Mouse (Mus musculus) C2C12 (cell line): ENCODE data around the gene Rps19bp1.

Source experiments
- CEBPB ChIP-seq: IDR thresholded peaks from one replicate; pipeline ENCODE4 v1.6.1; 2011; ENCODE audit warnings: low read depth, mild to moderate bottlenecking, control low read depth, moderate library complexity
- CTCF ChIP-seq: IDR thresholded peaks from one replicate; pipeline ENCODE4 v1.5.1; 2011; ENCODE audit not compliant: control insufficient read depth, insufficient read depth, insufficient read length
- FOSL1 ChIP-seq: IDR thresholded peaks from one replicate; pipeline ENCODE4 v1.8.0; 2011; ENCODE audit warnings: mild to moderate bottlenecking, low read length; ENCODE audit not compliant: poor library complexity, insufficient read depth, severe bottlenecking
- MAX ChIP-seq: IDR thresholded peaks from one replicate; pipeline ENCODE4 v1.6.1; 2011; ENCODE audit warnings: mild to moderate bottlenecking, control low read depth
- MYOD1 ChIP-seq: IDR thresholded peaks from one replicate; pipeline ENCODE4 v1.6.1; 2011; ENCODE audit warnings: low read depth; ENCODE audit not compliant: control insufficient read depth, insufficient read length
- MYOG ChIP-seq: IDR thresholded peaks from one replicate; pipeline ENCODE4 v1.6.1; 2011; ENCODE audit not compliant: control insufficient read depth, insufficient read length; ENCODE audit errors: extremely low read depth
- USF1 ChIP-seq: IDR thresholded peaks from one replicate; pipeline ENCODE4 v1.6.1; 2011; ENCODE audit warnings: low read depth, mild to moderate bottlenecking, control low read depth, moderate library complexity

GRCm38 (mm10) chr15:80216480-80216820 lies 47.7 kb downstream of the Rps19bp1 start:
- TF ChIP-seq CTCF (no peak), FOSL1 (no peak), USF1 (no peak), CEBPB (no peak), MYOG (no peak), MYOD1 (no peak), MAX (no peak)
